11 mouse cellular contexts compared by ENCODE assay signal in the genomic region with DNA sequence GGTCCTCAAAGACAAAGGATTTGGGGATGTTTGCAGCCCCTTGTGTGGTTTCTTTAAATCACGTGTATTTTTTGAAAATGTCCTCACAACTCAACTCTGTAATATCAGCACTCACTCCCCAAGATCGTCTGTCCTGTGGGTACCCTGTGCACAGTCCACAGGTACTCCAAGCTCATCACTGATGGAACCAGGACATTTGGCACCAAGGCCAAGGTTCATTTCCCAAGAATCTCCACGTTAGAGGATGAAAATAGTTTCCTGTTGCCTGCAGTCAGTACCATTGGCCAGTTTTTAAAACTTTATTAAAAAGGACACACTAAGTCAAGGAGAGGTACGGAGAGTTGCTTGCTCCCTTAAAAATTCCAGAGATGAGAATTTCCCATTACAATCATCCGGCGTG.
DNase-seq lines count a peak whose midpoint lies in the region; ATAC-seq and TF ChIP-seq lines count a peak whose summit lies in the region.
"Had no signal": no experiment of that assay in that cellular context is flagged by ENCODE, and none has a peak within 500 bp of the region (broad histone marks: within the 10 kb centered on the region; RNA-seq: fewer than 3 reads in every experiment).

No protein-coding gene starts in this region.

- peaks cover 25% of the 10 kb centered on the region for H3K4me1 ChIP-seq in heart, embryonic 13.5 days
- H3K4me1 ChIP-seq in lung, embryonic 16.5 days (replicated peaks; ENCODE audit: control insufficient read depth, insufficient read depth, low read length): peaks cover 6% of the 10 kb centered on the region; the same call in 1 of the 2 replicates
- H3K4me1 ChIP-seq in hindbrain, postnatal 0 days (ENCODE audit: insufficient read depth, low read length): 0 out of 2 replicates have a peak, but pooled peaks cover 7% of the 10 kb centered on the region
- H3K4me1 ChIP-seq in olfactory bulb, adult 2 months (ENCODE audit: control insufficient read depth, insufficient read depth, low read length): 0 out of 2 replicates have a peak, but pooled peaks cover 2% of the 10 kb centered on the region

- no peak for DNase-seq in heart, postnatal 10 days
- DNase-seq in lung, postnatal 25 days (ENCODE audit: low spot score): no peak
- DNase-seq in hindbrain, postnatal 0 days (ENCODE audit: low spot score): no peak
- no peak for DNase-seq in B cell, adult 2 months
- DNase-seq: kidney, adult 2 months; lung, adult 18-20 months; spleen, adult 18-20 months; thymus, postnatal 14 days had no signal

- peaks cover 40% of the 10 kb centered on the region for H3K27me3 ChIP-seq in heart, embryonic 13.5 days (replicated peaks)
- H3K27me3 ChIP-seq in lung, embryonic 16.5 days (ENCODE audit: control insufficient read depth, insufficient read depth, low read depth, low read length): peaks cover 8% of the 10 kb centered on the region; the same call in 1 of the 2 replicates
- no peaks in the 10 kb centered on the region for H3K27me3 ChIP-seq in hindbrain, postnatal 0 days (ENCODE audit: insufficient read depth, low read length)

- H3K9ac ChIP-seq in heart, embryonic 13.5 days: peak overlapping the region; percentile 79
- no peak overlapping the region; the same call in 1 of the 2 replicates for H3K9ac ChIP-seq in lung, embryonic 16.5 days (ENCODE audit: low read length)
- no peak overlapping the region; the same call in 1 of the 2 replicates for H3K9ac ChIP-seq in hindbrain, postnatal 0 days (replicated peaks; ENCODE audit: low read length)

- intact Hi-C loops in heart, postnatal 10 days (cut with DNase I): loop anchor here (1.0 to 5.0 kb wide), 2 partner anchors 48 to 232 kb away; no protein-coding TSS in a partner anchor

- peak overlapping the region; percentile 70 for H3K4me3 ChIP-seq in heart, embryonic 13.5 days
- no peak overlapping the region for H3K4me3 ChIP-seq in lung, embryonic 16.5 days (ENCODE audit: low read length)
- peak overlapping the region; percentile 57 for H3K4me3 ChIP-seq in hindbrain, postnatal 0 days (ENCODE audit: low read length)
- H3K4me3 ChIP-seq in olfactory bulb, adult 2 months (ENCODE audit: insufficient read depth, low read depth, low read length): peak overlapping the region; percentile 66

- no peak overlapping the region for H3K27ac ChIP-seq in heart, embryonic 13.5 days (replicated peaks)
- no peak overlapping the region for H3K27ac ChIP-seq in lung, embryonic 16.5 days (ENCODE audit: low read length)
- H3K27ac ChIP-seq in hindbrain, postnatal 0 days: no peak overlapping the region
- H3K27ac ChIP-seq in olfactory bulb, adult 2 months (ENCODE audit: insufficient read depth, low read depth, low read length): peak overlapping the region; percentile 89

- TF ChIP-seq POLR2A in olfactory bulb, adult 2 months (IDR thresholded peaks at IDR 0.05; ENCODE audit: insufficient read depth, low read depth, low read length): no peak

- no peaks in the 10 kb centered on the region for H3K36me3 ChIP-seq in heart, embryonic 13.5 days
- no peaks in the 10 kb centered on the region for H3K36me3 ChIP-seq in lung, embryonic 16.5 days (ENCODE audit: control insufficient read depth, insufficient read depth, low read length)
- no peaks in the 10 kb centered on the region for H3K36me3 ChIP-seq in hindbrain, postnatal 0 days (ENCODE audit: insufficient read depth, low read length)

- WGBS in heart, embryonic 13.5 days: 64% methylated on average over 6 of the region's 6 CpGs
- WGBS in lung, embryonic 16.5 days: 59% methylated on average over 6 of the region's 6 CpGs
- WGBS in hindbrain, postnatal 0 days: 63% methylated on average over 6 of the region's 6 CpGs
- WGBS in olfactory bulb, adult 2 months: 22% methylated on average over 6 of the region's 6 CpGs

- no peaks in the 10 kb centered on the region for H3K9me3 ChIP-seq in heart, embryonic 13.5 days
- no peaks in the 10 kb centered on the region for H3K9me3 ChIP-seq in lung, embryonic 16.5 days (ENCODE audit: control insufficient read depth, low read length)
- no peaks in the 10 kb centered on the region for H3K9me3 ChIP-seq in hindbrain, postnatal 0 days (ENCODE audit: low read length)

- no peak for ATAC-seq in heart, embryonic 13.5 days (ENCODE audit: extremely low read depth, insufficient number of reproducible peaks, low FRiP score, low TSS enrichment)
- no peak for ATAC-seq in lung, embryonic 16.5 days (ENCODE audit: low read depth)
- ATAC-seq in hindbrain, postnatal 0 days: no peak

- TF ChIP-seq CTCF in hindbrain, postnatal 0 days (IDR thresholded peaks at IDR 0.05; ENCODE audit: low read depth): no peak
- no peak for TF ChIP-seq CTCF in olfactory bulb, adult 2 months (IDR thresholded peaks at IDR 0.05; ENCODE audit: insufficient read depth, low read depth, low read length)

- peak overlapping the region; percentile 96 for H3K4me2 ChIP-seq in heart, embryonic 13.5 days
- H3K4me2 ChIP-seq in lung, embryonic 16.5 days (ENCODE audit: low read depth, low read length): peak overlapping the region; percentile 96; the same call in 1 of the 2 replicates
- H3K4me2 ChIP-seq in hindbrain, postnatal 0 days (ENCODE audit: low read depth, low read length): peak overlapping the region; percentile 91
